Mouse (Mus musculus) midbrain, embryonic 11.5 days (tissue): Measurements from ENCODE around the gene Btbd19. TPM values are rescaled to one million over a fixed set of nuclear protein-coding genes. Genes with fewer than 3 reads are reported as not detected.

ENCODE experiments used
- ATAC-seq: fragments of 200-750 bp; cut with Nextera tagmentation; 2 replicates; pipeline ENCODE4 v1.8.0; 2017; ENCODE audit warnings: moderate TSS enrichment, moderate library complexity; ENCODE audit not compliant: low FRiP score
- DNase-seq: peaks from one replicate; pipeline ENCODE4 v3.0.0; 2015; ENCODE audit warnings: low spot score; ENCODE audit errors: missing footprints
- H3K27ac ChIP-seq: fragments of 300-500 bp; sonication (generic); 2 replicates; pipeline ENCODE4 v1.5.1; 2014; ENCODE audit warnings: low read depth, low read length
- H3K27me3 ChIP-seq: fragments of 300-500 bp; sonication (generic); 2 replicates; pipeline ENCODE4 v1.6.1; 2014; ENCODE audit warnings: mild to moderate bottlenecking, low read length, moderate library complexity, mixed read lengths; ENCODE audit not compliant: control insufficient read depth, insufficient read depth
- H3K36me3 ChIP-seq: fragments of 300-500 bp; sonication (generic); 2 replicates; pipeline ENCODE4 v1.6.1; 2014; ENCODE audit warnings: mild to moderate bottlenecking, low read length, moderate library complexity, mixed read lengths; ENCODE audit not compliant: control insufficient read depth, insufficient read depth
- H3K4me1 ChIP-seq: fragments of 300-500 bp; sonication (generic); 2 replicates; pipeline ENCODE4 v1.6.1; 2014; ENCODE audit warnings: low read length; ENCODE audit not compliant: control insufficient read depth, insufficient read depth
- H3K4me2 ChIP-seq: fragments of 300-500 bp; sonication (generic); 2 replicates; pipeline ENCODE4 v1.6.1; 2014; ENCODE audit warnings: mild to moderate bottlenecking, moderate library complexity
- H3K4me3 ChIP-seq: fragments of 300-500 bp; sonication (generic); 2 replicates; pipeline ENCODE4 v1.5.1; 2014; ENCODE audit warnings: low read depth, low read length
- H3K9ac ChIP-seq: fragments of 300-500 bp; sonication (generic); 2 replicates; pipeline ENCODE4 v1.6.1; 2014; ENCODE audit warnings: low read length
- H3K9me3 ChIP-seq: fragments of 300-500 bp; sonication (generic); 2 replicates; pipeline ENCODE4 v1.6.1; 2016; ENCODE audit warnings: low read length; ENCODE audit not compliant: control insufficient read depth
- WGBS: fragments of 180-500 bp; shearing (Covaris S2); extraction: QIAGEN DNeasy Blood & Tissue Kit; methylation state at CpG from one replicate; pipeline ENCODE4 v1.1.7; 2014; 5-methylcytosine and 5-hydroxymethylcytosine counted together
- polyA plus RNA-seq: library from polyadenylated mRNA; unstranded; fragments of >200 nt; fragmentation: Nextera tagmentation; extraction: Ambion mirVana; gene quantifications from 2 replicates; pipeline ENCODE4 v1.2.1, GENCODE M21; 2014

Gene Btbd19
- polyA plus RNA-seq, 1 experiment from 2014 or later = 3.8 TPM

DNA sequence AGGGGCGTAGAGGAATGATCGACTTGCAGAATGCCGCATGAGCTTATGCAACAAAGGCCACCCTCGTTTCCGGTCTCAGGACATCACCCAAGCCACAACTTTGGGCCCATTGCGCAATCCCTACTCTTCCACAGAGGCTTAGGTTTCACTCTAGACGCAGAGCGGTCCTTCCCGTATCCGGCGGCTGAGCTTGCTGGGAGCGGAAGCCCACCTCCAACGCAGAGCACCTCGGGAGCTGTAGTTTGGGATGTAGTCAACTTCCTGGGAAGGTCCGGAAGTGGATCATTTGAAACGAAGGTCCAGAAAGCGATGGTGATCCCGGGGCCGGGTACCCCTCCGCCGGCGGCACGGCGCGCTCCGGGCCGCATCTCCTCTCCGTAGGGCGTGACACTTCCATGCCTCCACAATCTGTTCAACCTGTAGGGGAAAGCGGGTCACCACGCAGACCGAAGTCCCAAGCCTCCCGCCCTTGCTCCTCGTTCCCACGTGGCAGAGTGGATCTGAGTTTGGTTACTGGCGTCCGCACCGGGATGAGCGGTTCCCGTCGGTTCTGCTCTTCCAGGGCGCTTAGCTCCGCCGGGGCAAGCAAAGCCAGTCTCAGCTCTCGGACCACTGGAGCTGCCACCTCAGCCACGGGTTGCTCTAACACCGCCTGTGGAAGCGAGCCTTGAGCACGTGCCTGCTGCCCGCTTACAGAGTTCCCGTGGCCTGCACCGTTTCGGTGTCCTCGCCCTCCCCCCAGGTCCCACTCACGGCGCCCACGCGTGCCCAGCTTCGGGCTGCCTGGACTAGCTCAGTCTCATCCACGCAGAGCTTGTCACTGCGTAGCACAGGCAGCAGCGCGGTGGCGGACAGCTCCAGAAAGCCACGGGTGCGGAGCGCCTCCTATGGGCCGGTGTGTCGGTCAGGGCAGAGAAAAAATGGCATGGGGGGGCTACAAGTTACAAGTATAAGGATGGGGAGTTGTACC, 4.8 kb downstream of the Btbd19 start:
- Histone ChIP-seq H3K27ac (peak overlapping the region; percentile 84), H3K4me2 (peak overlapping the region; percentile 99), H3K4me3 (peak overlapping the region; percentile 67), H3K27me3 (no peaks in the 10 kb centered on the region), H3K36me3 (no peaks in the 10 kb centered on the region), H3K4me1 (peaks cover 17% of the 10 kb centered on the region), H3K9me3 (no peaks in the 10 kb centered on the region), H3K9ac (peak overlapping the region; percentile 78)
- ATAC-seq (peak; percentile 93), DNase-seq (peak; percentile 98)
- under 1% methylated on average over 69 of the region's 69 CpGs for WGBS

GRCm38 (mm10) chr4:117120052-117120444, 5.5 kb downstream of the Btbd19 start:
- Histone ChIP-seq H3K4me3 (peak overlapping the region; percentile 67), H3K9me3 (no peaks in the 10 kb centered on the region), H3K4me1 (peaks cover 10% of the 10 kb centered on the region), H3K27me3 (no peaks in the 10 kb centered on the region), H3K4me2 (peak overlapping the region; percentile 99), H3K27ac (peak overlapping the region; percentile 84), H3K9ac (peak overlapping the region; percentile 78), H3K36me3 (no peaks in the 10 kb centered on the region)
- WGBS = 6% methylated on average over 10 of the region's 10 CpGs
- ATAC-seq (peak; percentile 35), DNase-seq (no peak)

DNA sequence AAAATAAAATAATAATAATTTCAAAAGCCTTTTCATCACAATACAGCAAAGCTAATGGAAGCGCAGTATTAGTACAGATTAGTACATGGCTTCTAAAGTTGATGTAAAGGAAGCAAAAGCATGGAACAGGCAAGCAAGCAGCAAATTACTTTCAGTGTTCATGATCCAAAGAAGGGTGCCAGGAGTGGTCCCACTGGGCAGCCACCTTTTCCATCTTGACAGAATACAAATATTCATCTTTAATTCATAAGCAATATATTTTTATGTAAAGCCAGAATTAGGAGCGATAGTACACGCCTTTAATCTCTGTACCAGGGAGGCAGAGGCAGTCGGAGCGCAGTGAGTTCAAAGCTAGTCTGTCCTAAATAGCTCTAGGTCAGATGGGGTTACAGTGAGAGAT, 5.9 kb downstream of the Btbd19 start:
- peaks cover 6% of the 10 kb centered on the region for H3K4me1 ChIP-seq
- peak overlapping the region; percentile 84 for H3K27ac ChIP-seq
- no peaks in the 10 kb centered on the region for H3K36me3 ChIP-seq
- 70% methylated on average over 5 of the region's 5 CpGs for WGBS
- H3K9me3 ChIP-seq = no peaks in the 10 kb centered on the region
- peak overlapping the region; percentile 67 for H3K4me3 ChIP-seq
- peak; percentile 18; the same call in 1 of the 2 replicates for ATAC-seq
- H3K27me3 ChIP-seq = no peaks in the 10 kb centered on the region
- peak; percentile 81 for DNase-seq
- H3K9ac ChIP-seq = peak overlapping the region; percentile 78
- H3K4me2 ChIP-seq = peak overlapping the region; percentile 99

GRCm38 (mm10) chr4:117117931-117118330, 7.6 kb downstream of the Btbd19 start:
- Histone ChIP-seq H3K4me1 (peaks cover 5% of the 10 kb centered on the region), H3K4me3 (no peak overlapping the region), H3K9ac (no peak overlapping the region), H3K27me3 (no peaks in the 10 kb centered on the region), H3K9me3 (no peaks in the 10 kb centered on the region), H3K36me3 (no peaks in the 10 kb centered on the region; the same call in 1 of the 2 replicates), H3K27ac (no peak overlapping the region), H3K4me2 (no peak overlapping the region)
- WGBS = 93% methylated on average over 7 of the region's 7 CpGs
- DNase-seq = no peak
- ATAC-seq = no peak

DNA sequence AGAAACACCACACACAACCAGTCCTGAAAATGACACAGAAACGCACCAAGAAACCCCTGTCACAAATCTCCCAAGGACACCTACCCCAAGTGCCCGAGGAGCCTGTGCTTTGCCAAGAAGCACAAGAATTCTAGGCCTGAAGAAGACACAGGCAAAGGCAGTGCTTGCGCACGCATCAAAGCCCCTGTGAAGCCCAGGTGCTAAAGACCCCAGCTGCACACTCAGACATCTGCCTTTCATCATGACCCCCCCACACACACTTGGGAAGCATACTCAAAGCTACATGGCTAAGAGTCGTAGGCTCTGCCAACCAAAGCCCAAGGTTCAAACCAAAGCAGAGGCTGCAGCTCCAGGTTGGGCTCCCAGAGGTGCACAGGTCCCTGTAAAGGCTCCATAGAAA, 9.9 kb downstream of the Btbd19 start:
- no peaks in the 10 kb centered on the region for H3K9me3 ChIP-seq
- H3K4me2 ChIP-seq = no peak overlapping the region
- no peak overlapping the region for H3K27ac ChIP-seq
- ATAC-seq (no peak), DNase-seq (peak; percentile 17)
- no peaks in the 10 kb centered on the region for H3K27me3 ChIP-seq
- no peak overlapping the region for H3K9ac ChIP-seq
- peaks cover 4% of the 10 kb centered on the region for H3K36me3 ChIP-seq
- H3K4me3 ChIP-seq = no peak overlapping the region
- WGBS = 88% methylated on average over 5 of the region's 5 CpGs
- peaks cover 3% of the 10 kb centered on the region for H3K4me1 ChIP-seq

DNA sequence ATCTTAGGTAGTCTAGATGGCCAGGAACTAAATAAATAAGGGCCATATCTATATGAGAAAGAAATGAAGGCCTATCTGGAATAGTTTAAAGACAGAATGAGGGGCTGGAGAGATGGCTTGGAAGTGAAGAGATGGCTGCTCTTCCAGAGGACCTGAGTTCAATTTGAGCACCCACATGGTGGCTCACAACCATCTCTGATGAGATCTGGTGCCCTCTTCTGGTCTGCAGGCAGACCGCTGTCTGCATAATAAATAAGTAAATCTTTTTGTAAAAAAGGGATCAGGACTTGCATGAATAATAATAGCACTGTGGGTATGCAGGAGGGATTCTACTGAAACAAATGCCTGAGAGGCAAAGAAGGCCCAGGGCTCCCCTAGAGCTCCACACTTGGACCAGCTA, 12.3 kb downstream of the Btbd19 start:
- Histone ChIP-seq H3K9me3 (no peaks in the 10 kb centered on the region), H3K4me3 (no peak overlapping the region), H3K4me1 (no peaks in the 10 kb centered on the region), H3K27me3 (no peaks in the 10 kb centered on the region), H3K4me2 (no peak overlapping the region), H3K36me3 (peaks cover 4% of the 10 kb centered on the region), H3K9ac (no peak overlapping the region), H3K27ac (no peak overlapping the region)
- peak; percentile 61 for DNase-seq
- 75% methylated on average over 1 of the region's 1 CpGs for WGBS
- ATAC-seq = no peak

- Histone ChIP-seq H3K4me1 (no peaks in the 10 kb centered on the region), H3K27me3 (no peaks in the 10 kb centered on the region), H3K36me3 (peaks cover 4% of the 10 kb centered on the region), H3K27ac (no peak overlapping the region), H3K4me3 (no peak overlapping the region), H3K9ac (no peak overlapping the region), H3K9me3 (no peaks in the 10 kb centered on the region), H3K4me2 (no peak overlapping the region)
- no peak for ATAC-seq
- WGBS = 95% methylated on average over 11 of the region's 11 CpGs
- DNase-seq = peak; percentile 54
Observed at GRCm38 (mm10) chr4:117110985-117111384, 14.5 kb downstream of the Btbd19 start.

DNA sequence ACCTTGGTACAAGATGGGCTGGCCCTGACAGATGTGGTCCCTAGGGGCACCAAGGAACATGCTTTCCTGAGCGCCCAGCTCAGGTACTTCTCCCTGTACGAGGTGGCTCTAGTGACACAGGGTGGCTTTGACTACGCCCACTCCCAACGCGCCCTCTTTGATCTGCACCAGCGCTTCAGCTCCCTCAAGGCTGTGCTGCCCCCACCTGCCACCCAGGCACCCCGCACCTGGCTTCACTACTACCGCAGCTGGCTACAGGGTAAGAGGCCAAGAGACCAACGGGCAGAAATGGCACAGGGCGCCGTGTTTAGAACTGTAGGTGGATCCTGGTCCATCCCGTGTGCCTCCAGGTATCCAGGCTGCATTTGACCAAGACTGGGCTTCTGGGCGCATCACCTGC, 15.3 kb downstream of the Btbd19 start:
- Histone ChIP-seq H3K4me3 (no peak overlapping the region), H3K4me1 (no peaks in the 10 kb centered on the region), H3K27ac (no peak overlapping the region), H3K36me3 (peaks cover 4% of the 10 kb centered on the region), H3K4me2 (no peak overlapping the region), H3K27me3 (no peaks in the 10 kb centered on the region), H3K9me3 (no peaks in the 10 kb centered on the region), H3K9ac (no peak overlapping the region)
- 91% methylated on average over 13 of the region's 13 CpGs for WGBS
- peak; percentile 45 for DNase-seq
- no peak for ATAC-seq

DNA sequence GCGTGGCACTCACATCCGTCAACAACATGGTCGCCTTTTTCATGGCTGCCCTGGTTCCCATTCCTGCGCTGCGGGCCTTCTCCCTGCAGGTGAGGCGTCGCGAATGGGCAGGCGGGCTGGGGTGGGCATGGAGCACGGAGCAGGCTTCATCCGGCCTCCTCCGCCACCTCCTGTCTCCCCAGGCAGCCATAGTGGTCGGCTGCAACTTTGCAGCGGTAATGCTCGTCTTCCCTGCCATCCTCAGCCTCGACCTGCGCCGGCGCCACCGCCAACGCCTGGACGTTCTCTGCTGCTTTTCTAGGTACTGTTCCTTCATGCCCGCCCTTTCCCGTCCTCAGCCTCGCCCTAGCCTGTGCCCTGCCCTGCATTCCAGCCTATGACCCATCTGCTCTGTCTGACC, 16.2 kb downstream of the Btbd19 start:
- Histone ChIP-seq H3K36me3 (peaks cover 4% of the 10 kb centered on the region), H3K27me3 (no peaks in the 10 kb centered on the region), H3K4me2 (no peak overlapping the region), H3K4me3 (no peak overlapping the region), H3K27ac (no peak overlapping the region), H3K9me3 (no peaks in the 10 kb centered on the region), H3K9ac (no peak overlapping the region), H3K4me1 (no peaks in the 10 kb centered on the region)
- DNase-seq (no peak), ATAC-seq (no peak)
- 95% methylated on average over 25 of the region's 25 CpGs for WGBS
